Mouse (Mus musculus): ENCODE results near the gene Olfr788.

The Olfr788 gene

GRCm38 (mm10) chr10:129470698-129471097, at the start of gene Olfr788:
Olfr788 (plus strand) TSS chr10:129470998.
- DNase-seq, result no peak

DNA sequence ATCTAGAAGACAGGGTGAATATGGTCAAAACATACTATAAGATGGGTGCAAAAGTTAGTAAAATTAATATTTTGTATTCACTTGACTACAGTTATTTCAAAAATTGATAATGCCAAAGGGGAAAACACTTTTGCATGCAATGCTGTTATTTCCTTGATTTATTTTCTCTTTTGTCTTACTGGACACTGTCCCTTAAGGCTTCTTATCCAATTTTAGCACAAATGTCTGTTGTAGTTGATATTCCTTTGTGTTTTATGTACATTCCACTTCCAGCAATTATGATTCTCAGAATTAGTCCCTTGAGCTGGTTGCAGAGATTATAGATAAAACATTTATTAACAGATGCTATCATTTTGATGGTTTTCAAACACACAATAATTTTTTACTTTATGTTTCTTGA, 43.8 kb upstream of the Olfr788 start, which contains the start of gene Olfr786:
Gene Olfr786, plus strand, starts transcription at position 301 of the 400 bp plus-strand sequence.
- DNase-seq, result no peak

DNA sequence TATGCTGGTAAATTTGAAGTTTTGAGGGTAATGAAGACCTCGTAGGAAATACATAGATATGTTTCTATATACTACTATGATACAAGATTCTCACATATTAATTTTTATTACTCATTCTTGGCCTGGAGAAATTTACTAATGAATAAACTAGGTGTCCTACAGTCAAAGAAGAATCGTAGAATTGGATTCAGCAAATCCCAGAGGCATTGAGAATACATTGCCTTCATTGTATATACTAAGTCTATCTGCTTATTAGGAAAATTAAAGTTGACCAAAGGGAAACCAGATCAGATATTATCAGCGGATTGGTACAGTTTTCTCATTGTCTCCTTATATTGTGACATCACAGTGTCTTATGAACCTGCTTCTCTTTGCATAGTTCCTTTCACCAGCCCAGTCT, 9.2 kb upstream of the Olfr788 start, which contains the start of gene Olfr787:
Gene Olfr787, plus strand, starts transcription at position 301 of the 400 bp plus-strand sequence.
- no peak for DNase-seq

GRCm38 (mm10) chr10:129473256-129473655, 2.5 kb downstream of the Olfr788 start:
- no peak for DNase-seq

DNA sequence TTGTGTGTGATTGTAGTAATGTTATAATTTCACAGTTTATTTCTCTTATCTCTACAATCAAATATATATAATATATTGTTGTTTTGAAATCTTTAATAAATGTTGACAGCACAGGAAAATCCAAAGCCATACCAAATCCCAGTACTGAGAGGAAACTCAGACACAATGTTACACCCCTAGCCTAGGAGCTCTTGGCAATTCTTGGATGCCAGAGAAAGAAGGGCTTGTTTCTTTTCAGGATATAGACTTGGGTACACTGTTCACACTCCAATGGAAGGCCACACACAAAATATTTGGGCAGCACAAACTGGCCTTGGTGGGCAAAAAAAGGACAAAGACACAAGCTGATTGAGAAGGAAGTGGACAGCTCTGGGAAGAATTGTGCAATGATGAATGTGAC, 2.9 kb downstream of the Olfr788 start:
- no peak for DNase-seq

- no peak for DNase-seq
These were observed 13.7 kb downstream of the Olfr788 start, which contains the start of gene Olfr789 for GRCm38 (mm10) chr10:129484452-129484851. Olfr789 (plus strand) TSS chr10:129484752.

- DNase-seq, result no peak
These were observed 19.3 kb downstream of the Olfr788 start for GRCm38 (mm10) chr10:129490101-129490500.

DNA sequence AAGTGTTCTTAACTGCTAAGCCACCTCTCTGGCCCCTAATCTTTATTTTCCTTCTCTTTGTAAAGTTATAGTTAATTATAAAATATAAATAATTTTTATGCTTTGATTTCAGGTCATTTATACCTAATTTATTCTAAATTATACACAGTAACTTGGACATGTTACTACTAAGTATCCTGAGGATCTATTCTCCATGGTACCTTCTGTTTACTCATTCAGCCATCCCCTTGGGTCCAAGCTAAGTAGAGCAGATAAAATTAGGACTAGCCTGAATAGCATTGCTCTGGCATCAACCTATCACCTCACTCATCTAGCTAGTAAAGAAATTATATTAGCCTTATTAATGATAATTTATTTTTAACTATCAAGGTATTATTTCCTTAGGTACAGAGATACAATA, 27.4 kb downstream of the Olfr788 start, which contains the start of gene Olfr790:
Gene Olfr790, plus strand, starts transcription at position 301 of the 400 bp plus-strand sequence.
- DNase-seq, result no peak

DNA sequence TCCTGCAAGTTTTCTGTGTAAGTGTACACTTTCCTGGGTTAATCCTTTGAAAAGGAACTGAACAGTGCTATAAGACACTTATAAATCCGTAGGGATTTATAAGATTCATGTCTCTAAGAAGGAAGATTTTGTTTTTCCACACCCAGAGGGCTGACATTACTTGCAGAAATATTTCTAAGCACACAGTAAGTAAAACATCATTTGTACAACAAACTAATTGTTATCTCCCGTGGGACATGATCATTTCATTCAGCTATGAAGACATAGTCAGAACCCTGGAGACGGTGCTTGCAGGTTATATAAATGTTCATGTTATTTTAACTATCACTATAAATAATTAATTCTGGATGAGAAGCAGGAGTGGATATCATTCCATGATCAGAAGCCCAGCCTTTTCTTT, 50.7 kb downstream of the Olfr788 start, which contains the start of gene Olfr791:
Gene Olfr791, plus strand, starts transcription at position 301 of the 400 bp plus-strand sequence.
- DNase-seq, result no peak
